Mouse (Mus musculus): ENCODE results near the gene Klf1.

Gene Klf1

GRCm38 (mm10) chr8:84901752-84902151 lies at the start of gene Klf1:
Gene Klf1, plus strand, starts transcription at chr8:84901928.
- peak; percentile 24 for DNase-seq (ENCODE audit: low spot score)

GRCm38 (mm10) chr8:84856434-84856833 lies 45.3 kb upstream of the Klf1 start:
- DNase-seq (ENCODE audit: low spot score) = no peak

GRCm38 (mm10) chr8:84856864-84857441 lies 44.8 kb upstream of the Klf1 start, which contains the start of gene Farsa:
Gene Farsa, plus strand, starts transcription at chr8:84856989.
- peak; percentile 99 for DNase-seq (ENCODE audit: low spot score)

GRCm38 (mm10) chr8:84871376-84872308 lies 30.1 kb upstream of the Klf1 start, which contains the start of gene Syce2:
Gene Syce2, plus strand, starts transcription at chr8:84872111.
- DNase-seq (ENCODE audit: low spot score) = peak; percentile 76

GRCm38 (mm10) chr8:84872309-84872965 lies 29.3 kb upstream of the Klf1 start:
- DNase-seq (ENCODE audit: low spot score) = peak; percentile 37

- DNase-seq (ENCODE audit: low spot score) = no peak
Measured at GRCm38 (mm10) chr8:84873016-84873415, 28.7 kb upstream of the Klf1 start.

GRCm38 (mm10) chr8:84874339-84874738 lies 27.4 kb upstream of the Klf1 start:
- DNase-seq (ENCODE audit: low spot score) = no peak

GRCm38 (mm10) chr8:84877297-84878035 lies 24.3 kb upstream of the Klf1 start:
- DNase-seq (ENCODE audit: low spot score) = no peak

- DNase-seq (ENCODE audit: low spot score) = no peak
Measured at GRCm38 (mm10) chr8:84878915-84879314, 22.8 kb upstream of the Klf1 start.

- no peak for DNase-seq (ENCODE audit: low spot score)
Measured at GRCm38 (mm10) chr8:84884728-84885127, 17.0 kb upstream of the Klf1 start.

- DNase-seq (ENCODE audit: low spot score) = no peak
Measured at GRCm38 (mm10) chr8:84888280-84888679, 13.4 kb upstream of the Klf1 start.

GRCm38 (mm10) chr8:84889141-84889540 lies 12.6 kb upstream of the Klf1 start:
- no peak for DNase-seq (ENCODE audit: low spot score)

GRCm38 (mm10) chr8:84892993-84893708 lies 8.6 kb upstream of the Klf1 start:
- DNase-seq (ENCODE audit: low spot score) = no peak

- peak; percentile 96 for DNase-seq (ENCODE audit: low spot score)
Measured at GRCm38 (mm10) chr8:84893709-84894134, 8.0 kb upstream of the Klf1 start, which contains the start of gene Gcdh. Gene Gcdh, minus strand, starts transcription at chr8:84893921.

GRCm38 (mm10) chr8:84895963-84896362 lies 5.8 kb upstream of the Klf1 start:
- DNase-seq (ENCODE audit: low spot score) = no peak

- no peak for DNase-seq (ENCODE audit: low spot score)
Measured at GRCm38 (mm10) chr8:84901071-84901470, 657 bp upstream of the Klf1 start.

GRCm38 (mm10) chr8:84902367-84902919 lies 715 bp downstream of the Klf1 start:
- DNase-seq (ENCODE audit: low spot score) = peak; percentile 18

- peak; percentile 80 for DNase-seq (ENCODE audit: low spot score)
Measured at GRCm38 (mm10) chr8:84902920-84903661, 1.4 kb downstream of the Klf1 start.

- DNase-seq (ENCODE audit: low spot score) = no peak
Measured at GRCm38 (mm10) chr8:84904351-84904750, 2.6 kb downstream of the Klf1 start.

GRCm38 (mm10) chr8:84907037-84907436 lies 5.3 kb downstream of the Klf1 start:
- no peak for DNase-seq (ENCODE audit: low spot score)
